Mouse (Mus musculus): Measurements from ENCODE around the gene Cyp2f2.

The Cyp2f2 gene

DNA sequence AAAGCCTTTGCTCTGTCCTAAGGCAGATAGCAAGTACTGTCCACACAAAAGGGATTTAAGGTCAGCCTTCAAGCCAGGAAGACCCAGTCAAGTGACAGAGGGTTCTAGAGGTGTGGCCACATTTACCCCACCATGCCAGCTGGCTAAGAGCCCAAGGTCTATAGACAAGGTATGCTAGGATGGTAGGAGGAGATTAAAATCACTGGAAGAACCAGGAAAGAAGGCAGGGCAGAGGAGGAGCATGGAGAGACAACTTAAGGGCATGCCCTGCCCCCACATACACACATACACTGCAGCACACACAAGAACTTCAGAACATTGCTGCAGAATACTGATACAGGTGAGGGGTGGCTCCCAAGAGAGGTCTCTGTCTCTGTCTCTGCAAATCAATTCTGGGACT is at the start of gene Cyp2f2:
Gene Cyp2f2 (plus strand): TSS at position 234 of the 400 bp plus-strand sequence.
- no peak for DNase-seq (ENCODE audit: low spot score)

DNA sequence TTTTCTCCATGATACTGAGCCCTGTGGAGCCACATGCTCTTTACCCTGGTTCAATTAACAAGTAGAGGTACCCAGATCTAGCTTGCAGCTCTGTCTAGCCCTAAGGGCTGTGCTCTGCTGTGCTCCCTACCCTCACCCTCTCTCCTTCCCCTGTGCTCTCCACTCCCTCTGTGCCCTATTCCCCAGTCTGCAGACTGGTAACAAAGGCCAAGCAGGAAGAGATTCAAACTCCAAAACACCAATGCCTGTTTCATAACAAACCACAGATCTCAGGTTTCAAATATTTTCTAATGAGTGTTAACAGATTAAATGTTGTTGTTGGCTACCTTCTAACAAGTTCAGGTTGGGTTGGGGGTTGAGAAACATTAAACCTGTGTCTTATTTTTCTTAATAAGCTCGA is 41.1 kb upstream of the Cyp2f2 start:
- no peak for DNase-seq (ENCODE audit: low spot score)

DNA sequence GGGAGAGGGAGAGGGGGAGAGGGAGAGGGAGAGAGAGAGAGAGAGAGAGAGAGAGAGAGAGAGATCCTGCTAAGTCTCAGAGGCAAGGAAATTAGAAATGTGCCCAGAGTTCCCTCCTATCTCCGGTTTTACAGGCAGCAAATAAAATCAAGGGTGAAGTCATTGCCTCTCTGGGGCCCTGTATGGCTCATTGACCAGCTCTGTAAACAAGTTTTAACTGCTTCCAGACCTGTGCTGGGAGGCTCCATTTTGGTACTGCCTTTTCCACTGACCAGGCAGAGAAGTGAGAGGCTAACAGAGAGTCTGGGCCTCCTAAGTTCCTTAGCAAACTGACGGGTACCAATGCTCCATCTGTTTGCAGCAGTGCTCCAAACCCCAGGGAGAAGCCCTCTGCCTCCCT is 38.1 kb upstream of the Cyp2f2 start:
- no peak for DNase-seq (ENCODE audit: low spot score)

DNA sequence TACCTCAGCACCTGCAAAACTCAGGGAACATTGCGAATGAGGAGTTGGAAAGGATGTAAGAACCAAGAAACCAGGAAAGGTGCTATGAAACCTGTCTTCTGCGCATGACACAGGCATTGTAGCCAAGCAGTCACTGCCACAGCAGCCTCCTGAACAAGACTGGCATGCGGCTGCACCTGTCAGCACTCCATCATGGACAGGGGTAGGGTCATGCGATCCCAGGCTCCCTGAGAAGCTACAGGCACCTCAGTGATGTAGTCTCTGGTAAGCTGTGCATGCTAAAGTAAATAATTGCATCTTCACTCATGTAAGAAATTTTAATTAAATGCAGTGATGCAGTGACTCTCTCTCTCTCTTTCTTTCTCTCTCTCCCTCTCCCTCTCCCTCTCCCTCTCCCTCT is 28.7 kb upstream of the Cyp2f2 start:
- DNase-seq (ENCODE audit: low spot score) = no peak

DNA sequence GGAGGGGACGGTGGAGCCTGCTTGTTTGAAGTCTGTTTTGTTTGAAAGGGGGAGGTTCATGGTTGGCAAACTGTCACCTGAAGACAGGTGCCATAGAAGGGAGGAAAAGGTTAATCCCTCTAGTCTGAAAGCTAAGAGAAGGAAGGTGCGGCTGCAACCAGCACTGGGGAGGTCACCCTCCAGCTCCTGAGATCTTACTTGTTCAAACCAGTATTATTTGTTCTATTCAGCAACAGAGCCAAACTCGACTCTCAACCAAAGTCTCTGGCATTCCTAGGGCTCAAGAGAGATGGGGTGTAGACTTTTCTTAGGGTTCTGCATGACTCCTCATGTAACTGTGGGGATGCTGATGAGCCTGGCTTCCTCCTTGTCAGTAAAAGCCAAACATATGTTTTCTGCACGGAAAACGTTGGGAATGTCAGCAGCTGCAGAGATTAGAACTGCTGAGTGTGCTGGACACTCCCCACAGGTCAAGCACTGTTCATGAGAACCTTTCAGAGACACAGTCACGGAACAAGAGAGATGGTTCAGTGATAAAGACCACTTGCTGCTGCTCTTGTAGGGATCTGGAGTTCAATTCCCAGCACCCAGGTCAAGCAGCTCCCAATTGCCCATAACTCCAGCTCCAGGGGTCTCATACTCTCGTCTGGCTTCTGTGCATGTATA is 27.5 kb upstream of the Cyp2f2 start:
- DNase-seq (ENCODE audit: low spot score) = no peak

DNA sequence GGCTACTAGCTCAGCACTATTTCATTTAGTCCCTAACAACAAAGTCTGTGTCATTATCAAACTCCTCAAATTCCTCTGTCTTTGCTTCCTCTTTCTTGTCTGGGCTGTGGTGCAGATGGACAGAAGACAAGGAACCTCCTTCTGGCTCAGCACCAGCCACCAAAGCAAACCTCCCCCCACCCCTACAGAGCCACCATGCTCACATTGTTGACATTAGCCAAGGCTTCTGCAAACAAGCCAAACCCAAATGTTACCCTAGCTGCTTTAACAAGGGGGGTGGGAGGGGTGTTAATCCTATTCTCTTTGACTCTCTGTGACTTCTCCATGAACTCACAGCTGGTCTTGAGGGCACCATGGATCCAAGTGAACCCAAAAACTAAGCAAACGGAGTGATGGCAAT is 26.8 kb upstream of the Cyp2f2 start:
- no peak for DNase-seq (ENCODE audit: low spot score)

DNA sequence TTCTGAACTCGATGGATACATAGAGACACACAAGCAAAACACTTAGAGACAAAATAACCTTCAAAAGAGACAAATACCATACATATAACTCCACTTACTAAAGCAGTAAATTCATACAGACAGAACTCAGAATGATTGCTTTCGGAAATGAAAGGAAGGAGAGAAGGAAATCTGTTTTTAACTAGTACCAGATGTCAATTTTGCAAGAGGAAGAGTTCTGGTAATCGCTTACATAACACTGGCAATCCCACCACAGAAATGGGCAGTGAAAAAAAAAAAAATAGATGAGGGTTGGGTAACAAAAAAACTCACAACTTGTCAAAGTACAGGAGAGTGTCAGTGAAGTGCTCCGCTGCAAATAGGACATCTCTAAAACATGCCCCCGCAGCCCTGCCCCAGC is 14.8 kb upstream of the Cyp2f2 start:
- DNase-seq (ENCODE audit: low spot score) = no peak

DNA sequence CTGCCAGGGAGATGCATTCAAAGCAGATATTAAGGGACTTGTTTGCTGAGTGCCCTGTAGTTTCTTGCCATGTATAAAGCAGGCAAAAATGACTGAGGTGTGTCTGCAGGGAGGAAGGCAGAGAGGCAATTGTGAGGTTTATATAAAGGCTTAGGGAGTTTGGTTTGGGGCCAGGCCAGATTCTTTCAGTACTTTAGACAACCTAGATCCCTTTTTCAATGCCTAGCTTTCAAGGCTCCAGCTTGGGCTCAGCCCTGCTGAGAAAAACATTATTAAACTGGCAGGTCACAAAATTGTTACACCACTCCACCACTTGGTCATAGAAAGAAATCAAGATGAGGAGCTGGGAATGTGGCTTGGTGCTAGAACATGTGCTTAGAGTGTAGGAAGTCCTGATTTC is 9.4 kb upstream of the Cyp2f2 start:
- DNase-seq (ENCODE audit: low spot score) = no peak

DNA sequence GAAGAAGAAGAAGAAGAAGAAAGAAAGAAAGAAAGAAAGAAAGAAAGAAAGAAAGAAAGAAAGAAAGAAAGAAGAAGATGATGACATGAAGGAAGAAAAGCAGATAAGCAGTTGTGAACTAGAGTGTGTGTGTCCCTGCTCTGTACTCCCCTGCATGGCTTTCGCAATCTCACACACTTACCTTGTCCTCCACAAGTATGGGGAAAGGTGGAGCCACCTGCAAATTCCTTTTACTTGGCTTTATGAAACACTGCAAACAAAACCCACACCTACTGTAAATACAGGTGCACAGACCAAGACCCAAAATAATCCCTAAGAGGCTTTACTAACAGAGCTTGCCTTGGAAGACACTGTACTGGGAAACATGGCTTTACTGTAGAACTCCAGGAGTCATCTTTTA is 8.7 kb upstream of the Cyp2f2 start:
- no peak for DNase-seq (ENCODE audit: low spot score)

DNA sequence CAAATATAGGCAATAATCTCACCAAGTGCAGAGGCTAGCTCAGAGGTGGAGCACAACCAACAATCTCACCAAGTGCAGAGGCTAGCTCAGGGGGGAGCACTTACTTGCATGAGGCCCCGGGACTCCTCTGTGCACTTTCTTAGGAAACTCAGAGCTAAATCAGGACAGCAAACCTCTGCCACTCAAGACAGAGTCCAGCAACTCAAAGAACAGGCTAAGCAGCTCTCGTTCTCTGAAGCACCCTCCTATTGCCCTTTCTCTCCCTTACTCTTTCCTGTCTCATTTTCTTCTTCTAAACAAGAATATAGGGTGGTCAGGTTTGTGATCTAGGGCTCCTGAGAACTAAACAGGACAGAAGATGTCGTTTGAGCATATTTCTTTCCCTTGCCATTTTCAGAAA is 7.7 kb upstream of the Cyp2f2 start:
- DNase-seq (ENCODE audit: low spot score) = no peak

DNA sequence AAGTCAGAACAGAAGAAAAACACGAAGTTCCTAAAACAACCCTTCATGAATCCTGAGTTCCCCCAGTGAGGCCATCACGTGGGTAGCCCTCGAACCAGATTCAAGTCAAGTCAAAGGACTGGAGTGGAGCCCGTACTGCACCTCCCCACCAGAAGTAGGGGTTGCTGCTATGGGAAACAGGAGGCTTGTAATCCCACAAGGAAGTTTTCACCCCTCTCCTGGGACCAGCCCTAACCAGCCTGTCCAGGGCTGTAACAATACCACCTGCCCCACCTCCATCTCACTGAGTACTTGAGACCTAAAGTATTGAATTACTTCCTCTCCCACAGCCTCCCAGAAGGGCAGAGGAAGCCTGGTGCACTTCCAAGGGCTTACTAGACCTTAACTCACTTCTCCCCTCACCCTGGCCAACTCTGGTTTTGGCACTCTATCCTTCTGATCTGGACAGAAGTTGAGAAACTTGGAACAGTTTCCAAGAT is 1.6 kb upstream of the Cyp2f2 start:
- no peak for DNase-seq (ENCODE audit: low spot score)

DNA sequence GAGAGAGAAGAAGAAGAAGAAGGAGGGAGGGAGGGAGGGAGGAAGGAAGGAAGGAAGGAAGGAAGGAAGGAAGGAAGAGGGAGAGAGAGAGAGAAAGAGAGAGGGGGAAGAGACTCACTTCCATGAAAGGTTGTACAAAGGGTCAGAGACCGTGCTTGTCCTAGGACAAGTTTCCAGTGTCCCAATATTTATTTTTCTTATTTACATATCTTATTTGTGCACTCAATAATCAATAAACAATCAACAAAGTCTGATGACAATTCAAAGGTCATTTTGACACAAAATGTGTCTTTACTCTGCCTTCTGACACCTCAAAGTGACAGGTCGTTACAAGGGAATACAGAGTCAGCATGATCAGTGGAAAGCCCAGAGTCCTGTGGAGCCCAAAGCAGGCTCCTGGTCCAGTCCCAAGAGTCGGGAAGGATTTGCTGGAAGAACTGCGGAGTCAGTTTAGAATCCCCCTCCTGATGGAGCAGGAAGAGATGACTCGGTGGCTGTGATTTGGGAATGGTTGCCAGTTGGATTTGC is 4.7 kb downstream of the Cyp2f2 start:
- no peak for DNase-seq (ENCODE audit: low spot score)

DNA sequence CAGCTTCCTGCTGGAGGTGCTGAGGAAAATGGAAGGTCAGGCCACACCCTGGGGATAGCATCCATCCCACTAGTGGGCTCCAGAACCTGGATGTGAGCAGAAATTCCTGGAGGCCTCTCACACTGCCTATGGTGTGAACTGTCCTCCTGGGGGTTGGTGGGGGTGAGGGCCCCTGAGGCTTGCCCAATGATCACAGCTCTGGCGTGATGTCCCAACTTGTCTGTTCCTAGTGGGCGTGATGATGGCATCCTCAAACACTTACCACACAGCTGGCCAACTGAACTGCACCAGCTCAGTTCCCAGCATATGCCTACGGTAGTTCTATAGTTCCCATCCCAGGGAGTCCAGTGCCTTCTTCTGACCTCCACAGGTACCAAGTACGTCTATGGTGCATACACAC is 5.3 kb downstream of the Cyp2f2 start:
- no peak for DNase-seq (ENCODE audit: low spot score)

DNA sequence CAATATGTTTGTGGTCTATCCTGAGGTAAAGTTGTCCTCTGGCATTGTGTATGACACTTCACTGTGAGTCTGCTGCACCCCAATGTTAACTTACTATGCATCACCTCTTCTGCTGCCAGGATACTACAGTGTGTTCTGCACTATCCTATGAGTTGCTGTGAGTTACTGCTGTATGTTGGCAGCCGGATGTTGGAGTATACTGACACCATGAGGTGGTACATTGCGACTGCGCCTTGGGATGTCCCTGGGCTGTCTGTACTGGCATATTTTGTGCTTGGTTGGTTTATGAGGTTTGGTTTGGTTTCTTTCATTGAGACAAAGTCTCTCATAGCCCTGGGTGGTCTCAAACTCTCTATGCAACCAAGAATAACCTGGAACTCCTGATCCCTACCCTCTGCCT is 8.5 kb downstream of the Cyp2f2 start:
- DNase-seq (ENCODE audit: low spot score) = no peak

DNA sequence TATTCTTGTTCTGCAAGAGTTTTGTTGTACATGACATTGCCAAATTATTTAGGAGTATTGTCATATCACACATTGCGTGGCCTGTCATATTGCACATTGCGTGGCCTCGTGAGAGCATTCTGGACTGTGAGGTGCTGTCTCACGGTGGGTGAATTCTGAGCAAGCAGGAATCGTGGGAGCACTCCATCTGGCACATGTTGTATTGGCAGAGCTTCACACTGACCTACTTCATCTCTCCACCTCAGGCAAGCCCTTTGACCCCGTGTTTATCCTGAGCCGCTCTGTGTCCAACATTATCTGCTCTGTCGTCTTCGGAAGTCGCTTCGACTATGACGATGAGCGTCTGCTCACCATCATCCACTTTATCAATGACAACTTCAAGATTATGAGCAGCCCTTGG is 9.2 kb downstream of the Cyp2f2 start:
- no peak for DNase-seq (ENCODE audit: low spot score)

DNA sequence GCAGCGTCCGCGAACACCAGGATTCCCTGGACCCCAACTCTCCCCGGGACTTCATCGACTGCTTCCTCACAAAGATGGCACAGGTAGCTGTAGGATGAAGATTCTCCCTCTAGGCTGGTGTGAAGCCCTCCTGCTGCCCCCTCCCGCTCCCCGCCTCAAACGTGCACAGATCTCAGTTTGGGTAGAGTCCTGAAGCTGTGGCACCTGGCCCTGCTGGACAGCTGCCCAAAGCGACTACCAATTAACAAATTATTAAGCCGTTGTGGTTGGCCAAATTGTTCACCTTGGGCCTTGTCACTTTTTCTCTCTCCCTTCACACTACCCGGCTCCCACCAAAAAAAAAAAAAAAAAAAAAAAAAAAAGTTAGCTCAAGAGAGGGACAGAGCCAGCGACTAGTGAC is 10.1 kb downstream of the Cyp2f2 start:
- DNase-seq (ENCODE audit: low spot score) = no peak

DNA sequence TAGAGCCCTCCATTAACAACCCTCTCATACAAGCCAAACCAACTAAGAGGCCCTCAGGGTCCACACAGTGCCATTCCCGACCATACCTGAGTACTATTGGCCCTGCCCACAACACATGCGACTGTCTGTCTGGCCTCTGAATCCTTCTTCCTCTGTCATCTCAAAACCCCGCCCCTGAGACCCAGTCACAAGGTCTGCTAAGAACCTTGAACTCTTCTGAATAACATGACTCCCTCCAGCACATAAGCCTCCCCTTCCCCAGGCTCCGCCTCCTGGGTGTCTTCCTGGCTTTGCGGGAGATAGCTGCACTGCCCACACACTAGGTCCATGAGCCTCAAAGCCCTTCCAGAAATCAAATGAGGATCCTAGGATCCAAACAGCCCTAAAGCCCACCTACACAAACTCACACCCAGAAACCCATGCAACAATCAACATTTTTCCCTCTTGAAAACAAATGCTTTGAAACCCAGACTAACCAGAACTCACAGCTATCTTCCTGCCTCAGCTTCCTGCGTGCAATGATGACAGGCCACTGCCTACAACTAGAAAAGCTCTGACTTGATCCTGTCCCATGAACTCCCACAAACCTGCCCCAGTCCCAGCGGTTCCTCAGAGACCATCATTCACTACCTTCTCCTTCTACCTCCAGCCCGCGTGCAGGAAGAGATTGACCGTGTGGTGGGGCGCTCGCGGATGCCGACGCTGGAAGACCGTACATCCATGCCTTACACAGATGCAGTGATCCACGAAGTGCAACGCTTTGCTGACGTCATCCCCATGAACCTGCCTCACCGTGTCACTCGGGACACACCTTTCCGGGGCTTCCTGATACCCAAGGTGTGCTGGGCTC is 11.0 kb downstream of the Cyp2f2 start:
- DNase-seq (ENCODE audit: low spot score) = peak; percentile 56

DNA sequence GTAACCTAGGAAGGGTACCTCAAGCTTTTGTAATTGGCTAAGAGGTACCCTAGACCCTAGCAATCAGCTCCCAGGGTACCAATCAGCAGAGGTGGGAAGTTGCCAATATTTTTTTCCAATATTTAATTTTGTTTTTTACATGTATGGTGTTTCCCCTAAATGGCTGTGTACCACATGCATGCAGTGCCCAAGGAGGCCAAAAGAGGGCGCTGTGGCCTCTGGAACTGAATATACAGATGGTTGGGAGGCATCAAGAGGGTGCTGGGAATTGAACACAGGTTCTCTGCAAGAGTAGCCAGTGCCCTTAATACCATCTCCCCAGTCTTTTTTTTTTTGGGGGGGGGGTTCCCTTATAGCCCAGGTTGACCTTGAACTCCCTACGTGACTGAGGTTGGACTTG is 11.7 kb downstream of the Cyp2f2 start:
- DNase-seq (ENCODE audit: low spot score) = no peak

DNA sequence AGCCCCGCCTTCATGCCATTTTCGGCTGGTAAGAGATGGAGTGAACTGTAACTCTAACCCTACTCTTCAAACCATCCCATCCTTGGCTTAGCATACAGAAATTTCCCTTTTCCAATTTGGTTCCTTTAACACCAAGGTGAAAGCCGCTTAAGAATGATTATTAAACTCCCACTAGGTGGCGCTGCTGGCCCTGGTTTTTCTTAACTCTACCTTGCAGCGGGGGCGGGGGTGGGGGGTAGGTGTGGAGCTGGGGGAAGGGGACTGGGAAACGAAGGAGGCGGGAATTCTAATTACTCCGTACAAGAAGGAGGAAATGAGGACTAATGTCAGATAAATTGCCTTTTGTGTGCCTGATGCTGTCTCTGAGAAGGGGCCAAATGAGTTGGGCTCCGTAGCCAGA is 12.9 kb downstream of the Cyp2f2 start:
- no peak for DNase-seq (ENCODE audit: low spot score)

DNA sequence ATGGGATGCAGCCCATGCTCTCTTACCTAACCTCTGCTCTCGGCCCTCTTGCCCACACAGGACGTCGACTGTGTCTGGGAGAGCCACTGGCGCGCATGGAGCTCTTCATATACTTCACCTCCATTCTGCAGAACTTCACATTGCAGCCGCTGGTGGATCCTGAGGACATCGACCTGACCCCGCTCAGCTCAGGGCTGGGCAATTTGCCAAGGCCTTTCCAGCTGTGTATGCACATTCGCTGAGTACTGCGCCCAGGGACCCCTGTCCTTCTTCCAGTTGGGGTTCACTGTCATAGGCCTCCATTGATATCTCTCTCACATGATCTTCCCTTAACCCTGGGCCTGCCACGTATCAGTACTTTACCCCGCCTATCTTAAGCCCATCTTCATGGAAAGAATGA is 13.4 kb downstream of the Cyp2f2 start:
- DNase-seq (ENCODE audit: low spot score) = no peak

DNA sequence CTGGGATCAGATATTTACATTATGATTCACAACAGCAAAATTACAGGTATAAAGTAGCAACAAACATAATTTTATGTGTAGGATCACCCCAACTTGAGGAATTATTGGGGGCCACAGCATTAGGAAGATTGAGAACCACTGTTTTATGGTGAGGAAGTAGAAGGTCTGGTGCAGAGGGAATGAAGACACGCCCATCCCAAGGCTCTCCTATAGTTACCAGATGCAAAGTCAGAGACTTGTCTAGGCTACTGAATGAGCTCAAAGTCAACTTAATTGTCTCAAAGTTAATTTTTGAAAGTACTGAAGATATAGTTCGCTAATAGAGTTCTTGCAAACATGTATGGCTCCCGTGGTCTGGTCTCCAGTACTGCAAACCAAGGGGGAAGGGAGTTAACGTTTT is 14.0 kb downstream of the Cyp2f2 start:
- no peak for DNase-seq (ENCODE audit: low spot score)

DNA sequence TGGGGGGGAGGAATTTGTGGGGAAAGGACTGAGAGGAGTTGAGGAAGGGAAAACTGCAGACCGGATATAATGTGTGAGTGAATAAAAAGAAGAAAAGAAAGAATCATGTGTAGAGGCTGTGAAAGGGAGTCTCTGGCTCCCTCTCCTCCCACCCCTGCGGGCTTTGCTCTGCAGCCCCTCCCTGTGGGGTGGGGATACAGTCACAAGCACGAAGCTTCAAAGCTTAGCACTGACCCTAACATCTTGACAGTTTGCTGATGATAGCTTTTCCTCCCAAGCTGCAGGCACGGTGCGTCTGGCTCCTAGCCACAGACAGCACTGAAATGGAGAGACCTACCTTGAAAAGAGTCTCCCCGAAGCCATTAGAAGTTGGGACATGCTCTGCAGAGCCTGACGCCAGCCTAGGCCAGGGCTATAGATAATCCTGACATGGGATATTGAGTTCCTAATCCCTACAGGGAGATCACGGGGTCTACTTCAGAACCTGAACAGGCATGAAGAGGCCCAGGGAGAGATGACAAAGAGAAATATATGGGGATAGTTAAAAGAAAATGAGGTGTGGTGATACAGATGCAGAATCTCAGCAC is 16.8 kb downstream of the Cyp2f2 start:
- DNase-seq (ENCODE audit: low spot score) = no peak

DNA sequence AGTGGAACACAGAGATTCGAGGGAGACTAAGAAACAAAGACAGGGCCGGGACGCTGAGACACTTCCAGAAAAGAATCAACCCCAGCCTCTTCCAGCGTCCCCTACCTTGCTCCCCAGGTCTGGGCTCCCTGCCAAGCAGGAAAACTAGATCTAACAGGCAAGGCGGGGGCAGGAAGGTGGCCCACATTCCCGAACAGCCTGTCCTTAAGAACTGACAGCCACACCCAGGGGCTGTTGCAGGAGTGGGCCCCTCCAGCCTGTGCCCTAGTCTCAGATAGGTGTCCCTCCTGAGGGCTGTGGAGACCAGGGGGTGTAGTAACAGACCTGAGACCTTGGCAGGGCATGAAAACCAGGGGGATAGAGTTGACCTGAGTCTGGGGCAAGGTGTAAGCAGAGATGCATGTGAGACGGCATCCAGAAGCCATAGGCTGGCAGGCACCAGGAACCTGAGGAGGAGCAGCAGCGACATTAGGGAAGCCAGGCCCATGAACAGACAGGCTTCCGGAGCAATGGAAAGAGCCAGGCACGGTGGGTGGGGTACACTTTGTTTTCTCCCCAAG is 33.6 kb downstream of the Cyp2f2 start, which contains the start of gene Cyp2t4:
Gene Cyp2t4 (plus strand): TSS at position 510 of the 560 bp plus-strand sequence.
- DNase-seq (ENCODE audit: low spot score) = no peak
